Mouse (Mus musculus): Measurements from ENCODE around the gene Slc25a13. TPM values are rescaled to one million over a fixed set of nuclear protein-coding genes. Genes with fewer than 3 reads are reported as not detected.

Gene Slc25a13
- polyA plus RNA-seq, 1 experiment: 3.2 TPM

GRCm38 (mm10) chr6:6058548-6058947 lies 158.4 kb downstream of the Slc25a13 start:
- TF ChIP-seq POLR2A (IDR thresholded peaks at IDR 0.05; ENCODE audit: low read depth, low read length) (no peak), CTCF (IDR thresholded peaks at IDR 0.05; ENCODE audit: extremely low read depth, insufficient read length, insufficient replicate concordance, low read depth, low read length) (no peak)
- H3K27me3 ChIP-seq (ENCODE audit: control insufficient read depth, insufficient read depth, low read length): no peaks in the 10 kb centered on the region
- 92% methylated on average over 3 of the region's 3 CpGs for WGBS
- no peaks in the 10 kb centered on the region for H3K36me3 ChIP-seq (ENCODE audit: control insufficient read depth, insufficient read depth, low read length)
- no peak overlapping the region for H3K4me3 ChIP-seq (ENCODE audit: low read depth, low read length)
- H3K4me1 ChIP-seq (ENCODE audit: control insufficient read depth, insufficient read depth, insufficient read length, low read length): no peaks in the 10 kb centered on the region
- H3K27ac ChIP-seq (ENCODE audit: insufficient read depth, low read depth, low read length): no peak overlapping the region

GRCm38 (mm10) chr6:6053946-6054345 lies 163.0 kb downstream of the Slc25a13 start:
- TF ChIP-seq POLR2A (IDR thresholded peaks at IDR 0.05; ENCODE audit: low read depth, low read length) (no peak), CTCF (IDR thresholded peaks at IDR 0.05; ENCODE audit: extremely low read depth, insufficient read length, insufficient replicate concordance, low read depth, low read length) (no peak)
- Histone ChIP-seq H3K27ac (ENCODE audit: insufficient read depth, low read depth, low read length) (no peak overlapping the region), H3K4me1 (ENCODE audit: control insufficient read depth, insufficient read depth, insufficient read length, low read length) (no peaks in the 10 kb centered on the region), H3K36me3 (ENCODE audit: control insufficient read depth, insufficient read depth, low read length) (no peaks in the 10 kb centered on the region), H3K27me3 (ENCODE audit: control insufficient read depth, insufficient read depth, low read length) (no peaks in the 10 kb centered on the region), H3K4me3 (ENCODE audit: low read depth, low read length) (no peak overlapping the region)
- 84% methylated on average over 3 of the region's 3 CpGs for WGBS

GRCm38 (mm10) chr6:6052696-6053095 lies 164.3 kb downstream of the Slc25a13 start:
- Histone ChIP-seq H3K27me3 (ENCODE audit: control insufficient read depth, insufficient read depth, low read length) (no peaks in the 10 kb centered on the region), H3K27ac (ENCODE audit: insufficient read depth, low read depth, low read length) (no peak overlapping the region), H3K36me3 (ENCODE audit: control insufficient read depth, insufficient read depth, low read length) (no peaks in the 10 kb centered on the region), H3K4me3 (ENCODE audit: low read depth, low read length) (no peak overlapping the region), H3K4me1 (ENCODE audit: control insufficient read depth, insufficient read depth, insufficient read length, low read length) (no peaks in the 10 kb centered on the region)
- TF ChIP-seq CTCF (IDR thresholded peaks at IDR 0.05; ENCODE audit: extremely low read depth, insufficient read length, insufficient replicate concordance, low read depth, low read length) (no peak), POLR2A (IDR thresholded peaks at IDR 0.05; ENCODE audit: low read depth, low read length) (no peak)
- 83% methylated on average over 11 of the region's 11 CpGs for WGBS

- H3K27ac ChIP-seq (ENCODE audit: insufficient read depth, low read depth, low read length): no peak overlapping the region
- WGBS: 71% methylated on average over 12 of the region's 12 CpGs
- H3K4me3 ChIP-seq (ENCODE audit: low read depth, low read length): no peak overlapping the region
- H3K27me3 ChIP-seq (ENCODE audit: control insufficient read depth, insufficient read depth, low read length): no peaks in the 10 kb centered on the region
- no peaks in the 10 kb centered on the region for H3K4me1 ChIP-seq (ENCODE audit: control insufficient read depth, insufficient read depth, insufficient read length, low read length)
- no peaks in the 10 kb centered on the region for H3K36me3 ChIP-seq (ENCODE audit: control insufficient read depth, insufficient read depth, low read length)
- TF ChIP-seq CTCF (IDR thresholded peaks at IDR 0.05; ENCODE audit: extremely low read depth, insufficient read length, insufficient replicate concordance, low read depth, low read length): no peak
- TF ChIP-seq POLR2A (IDR thresholded peaks at IDR 0.05; ENCODE audit: low read depth, low read length): no peak
These were observed 170.1 kb downstream of the Slc25a13 start for GRCm38 (mm10) chr6:6046729-6047424.

- 82% methylated on average over 18 of the region's 18 CpGs for WGBS
- H3K27me3 ChIP-seq (ENCODE audit: control insufficient read depth, insufficient read depth, low read length): no peaks in the 10 kb centered on the region
- H3K36me3 ChIP-seq (ENCODE audit: control insufficient read depth, insufficient read depth, low read length): no peaks in the 10 kb centered on the region
- no peaks in the 10 kb centered on the region for H3K4me1 ChIP-seq (ENCODE audit: control insufficient read depth, insufficient read depth, insufficient read length, low read length)
- TF ChIP-seq POLR2A (IDR thresholded peaks at IDR 0.05; ENCODE audit: low read depth, low read length): no peak
- no peak for TF ChIP-seq CTCF (IDR thresholded peaks at IDR 0.05; ENCODE audit: extremely low read depth, insufficient read length, insufficient replicate concordance, low read depth, low read length)
- no peak overlapping the region for H3K4me3 ChIP-seq (ENCODE audit: low read depth, low read length)
- no peak overlapping the region for H3K27ac ChIP-seq (ENCODE audit: insufficient read depth, low read depth, low read length)
These were observed 178.0 kb downstream of the Slc25a13 start for GRCm38 (mm10) chr6:6038773-6039550.

- Histone ChIP-seq H3K27ac (ENCODE audit: insufficient read depth, low read depth, low read length) (no peak overlapping the region), H3K4me1 (ENCODE audit: control insufficient read depth, insufficient read depth, insufficient read length, low read length) (no peaks in the 10 kb centered on the region; the same call in 1 of the 2 replicates), H3K27me3 (ENCODE audit: control insufficient read depth, insufficient read depth, low read length) (no peaks in the 10 kb centered on the region), H3K36me3 (ENCODE audit: control insufficient read depth, insufficient read depth, low read length) (no peaks in the 10 kb centered on the region), H3K4me3 (ENCODE audit: low read depth, low read length) (no peak overlapping the region)
- no peak for TF ChIP-seq CTCF (IDR thresholded peaks at IDR 0.05; ENCODE audit: extremely low read depth, insufficient read length, insufficient replicate concordance, low read depth, low read length)
- TF ChIP-seq POLR2A (IDR thresholded peaks at IDR 0.05; ENCODE audit: low read depth, low read length): no peak
- WGBS: 84% methylated on average over 6 of the region's 6 CpGs
These were observed 189.3 kb downstream of the Slc25a13 start for GRCm38 (mm10) chr6:6027664-6028063.

GRCm38 (mm10) chr6:6023976-6024375 lies 193.0 kb downstream of the Slc25a13 start:
- Histone ChIP-seq H3K27me3 (ENCODE audit: control insufficient read depth, insufficient read depth, low read length) (peaks cover 11% of the 10 kb centered on the region), H3K4me3 (ENCODE audit: low read depth, low read length) (no peak overlapping the region), H3K36me3 (ENCODE audit: control insufficient read depth, insufficient read depth, low read length) (no peaks in the 10 kb centered on the region), H3K4me1 (ENCODE audit: control insufficient read depth, insufficient read depth, insufficient read length, low read length) (peaks cover 2% of the 10 kb centered on the region; the same call in 1 of the 2 replicates), H3K27ac (ENCODE audit: insufficient read depth, low read depth, low read length) (no peak overlapping the region)
- 80% methylated on average over 6 of the region's 6 CpGs for WGBS
- TF ChIP-seq CTCF (IDR thresholded peaks at IDR 0.05; ENCODE audit: extremely low read depth, insufficient read length, insufficient replicate concordance, low read depth, low read length): no peak
- TF ChIP-seq POLR2A (IDR thresholded peaks at IDR 0.05; ENCODE audit: low read depth, low read length): no peak

Measured in small intestine, adult 2 months (tissue).